Mouse (Mus musculus): ENCODE measurements around the gene Rabl6. TPM values are rescaled to one million over a fixed set of nuclear protein-coding genes. Genes with fewer than 3 reads are reported as not detected.

The Rabl6 gene
- total and polyA plus RNA-seq, 2 experiments from 2014 or later: 54.9 to 68.2 TPM

GRCm38 (mm10) chr2:25568473-25569019 lies 39.8 kb downstream of the Rabl6 start:
- Histone ChIP-seq H3K4me3 (ENCODE audit: low read depth, low read length) (no peak overlapping the region), H3K4me2 (ENCODE audit: low read depth) (no peak overlapping the region), H3K27me3 (ENCODE audit: insufficient read depth, low read length) (no peaks in the 10 kb centered on the region), H3K27ac (ENCODE audit: low read depth, low read length) (no peak overlapping the region), H3K9ac (no peak overlapping the region), H3K4me1 (ENCODE audit: insufficient read depth) (peaks cover 5% of the 10 kb centered on the region; the same call in 1 of the 2 replicates), H3K36me3 (ENCODE audit: insufficient read depth) (peaks cover 30% of the 10 kb centered on the region), H3K9me3 (ENCODE audit: low read length) (no peaks in the 10 kb centered on the region)
- ATAC-seq (no peak), DNase-seq (no peak)
- no peak for TF ChIP-seq CTCF (IDR thresholded peaks at IDR 0.05; ENCODE audit: low read depth)
- 88% methylated on average over 6 of the region's 6 CpGs for WGBS

GRCm38 (mm10) chr2:25566558-25566957 lies 41.8 kb downstream of the Rabl6 start:
- H3K4me3 ChIP-seq (ENCODE audit: low read depth, low read length): no peak overlapping the region
- ATAC-seq (no peak), DNase-seq (no peak)
- no peaks in the 10 kb centered on the region for H3K27me3 ChIP-seq (ENCODE audit: insufficient read depth, low read length)
- WGBS: 86% methylated on average over 6 of the region's 6 CpGs
- TF ChIP-seq CTCF (IDR thresholded peaks at IDR 0.05; ENCODE audit: low read depth): peak; percentile 32; the same call in 1 of the 2 replicates
- no peak overlapping the region for H3K27ac ChIP-seq (ENCODE audit: low read depth, low read length)
- no peaks in the 10 kb centered on the region for H3K4me1 ChIP-seq (ENCODE audit: insufficient read depth)
- peaks cover 50% of the 10 kb centered on the region for H3K36me3 ChIP-seq (ENCODE audit: insufficient read depth)
- H3K9me3 ChIP-seq (ENCODE audit: low read length): no peaks in the 10 kb centered on the region
- H3K9ac ChIP-seq: no peak overlapping the region
- H3K4me2 ChIP-seq (ENCODE audit: low read depth): no peak overlapping the region

- ATAC-seq (no peak), DNase-seq (no peak)
- no peak overlapping the region for H3K4me2 ChIP-seq (ENCODE audit: low read depth)
- no peak overlapping the region for H3K27ac ChIP-seq (ENCODE audit: low read depth, low read length)
- no peak for TF ChIP-seq CTCF (IDR thresholded peaks at IDR 0.05; ENCODE audit: low read depth)
- peaks cover 58% of the 10 kb centered on the region for H3K36me3 ChIP-seq (ENCODE audit: insufficient read depth)
- H3K27me3 ChIP-seq (ENCODE audit: insufficient read depth, low read length): no peaks in the 10 kb centered on the region
- no peaks in the 10 kb centered on the region for H3K4me1 ChIP-seq (ENCODE audit: insufficient read depth)
- no peaks in the 10 kb centered on the region for H3K9me3 ChIP-seq (ENCODE audit: low read length)
- H3K4me3 ChIP-seq (ENCODE audit: low read depth, low read length): no peak overlapping the region
- WGBS: 86% methylated on average over 8 of the region's 8 CpGs
- H3K9ac ChIP-seq: no peak overlapping the region
Measured at GRCm38 (mm10) chr2:25565741-25566140, 42.6 kb downstream of the Rabl6 start.

- Histone ChIP-seq H3K27ac (ENCODE audit: low read depth, low read length) (no peak overlapping the region), H3K36me3 (ENCODE audit: insufficient read depth) (peaks cover 50% of the 10 kb centered on the region), H3K4me1 (ENCODE audit: insufficient read depth) (peaks cover 6% of the 10 kb centered on the region; the same call in 1 of the 2 replicates), H3K27me3 (ENCODE audit: insufficient read depth, low read length) (no peaks in the 10 kb centered on the region), H3K4me3 (ENCODE audit: low read depth, low read length) (no peak overlapping the region), H3K4me2 (ENCODE audit: low read depth) (no peak overlapping the region), H3K9ac (no peak overlapping the region), H3K9me3 (ENCODE audit: low read length) (no peaks in the 10 kb centered on the region)
- no peak for TF ChIP-seq CTCF (IDR thresholded peaks at IDR 0.05; ENCODE audit: low read depth)
- ATAC-seq (no peak), DNase-seq (no peak)
- WGBS: 85% methylated on average over 9 of the region's 9 CpGs
Measured at GRCm38 (mm10) chr2:25561946-25562345, 46.4 kb downstream of the Rabl6 start.

GRCm38 (mm10) chr2:25560551-25560950 lies 47.8 kb downstream of the Rabl6 start:
- Histone ChIP-seq H3K27me3 (ENCODE audit: insufficient read depth, low read length) (no peaks in the 10 kb centered on the region), H3K4me1 (ENCODE audit: insufficient read depth) (peaks cover 6% of the 10 kb centered on the region; the same call in 1 of the 2 replicates), H3K27ac (ENCODE audit: low read depth, low read length) (no peak overlapping the region), H3K4me3 (ENCODE audit: low read depth, low read length) (no peak overlapping the region), H3K36me3 (ENCODE audit: insufficient read depth) (peaks cover 50% of the 10 kb centered on the region), H3K4me2 (ENCODE audit: low read depth) (no peak overlapping the region), H3K9ac (no peak overlapping the region), H3K9me3 (ENCODE audit: low read length) (no peaks in the 10 kb centered on the region)
- TF ChIP-seq CTCF (IDR thresholded peaks at IDR 0.05; ENCODE audit: low read depth): no peak
- WGBS: 94% methylated on average over 8 of the region's 8 CpGs
- DNase-seq (no peak), ATAC-seq (no peak)

GRCm38 (mm10) chr2:25558774-25559173 lies 49.5 kb downstream of the Rabl6 start:
- Histone ChIP-seq H3K4me1 (ENCODE audit: insufficient read depth) (peaks cover 6% of the 10 kb centered on the region; the same call in 1 of the 2 replicates), H3K27ac (ENCODE audit: low read depth, low read length) (no peak overlapping the region), H3K27me3 (ENCODE audit: insufficient read depth, low read length) (no peaks in the 10 kb centered on the region), H3K4me3 (ENCODE audit: low read depth, low read length) (peak overlapping the region; percentile 92), H3K9me3 (ENCODE audit: low read length) (no peaks in the 10 kb centered on the region), H3K36me3 (ENCODE audit: insufficient read depth) (peaks cover 38% of the 10 kb centered on the region), H3K4me2 (ENCODE audit: low read depth) (peak overlapping the region; percentile 88), H3K9ac (peak overlapping the region; percentile 95)
- WGBS: 55% methylated on average over 6 of the region's 6 CpGs
- no peak for TF ChIP-seq CTCF (IDR thresholded peaks at IDR 0.05; ENCODE audit: low read depth)
- no peak for DNase-seq
- no peak for ATAC-seq

GRCm38 (mm10) chr2:25557964-25558360 lies 50.4 kb downstream of the Rabl6 start:
- WGBS: 1% methylated on average over 24 of the region's 24 CpGs
- peak overlapping the region; percentile 88 for H3K4me2 ChIP-seq (ENCODE audit: low read depth)
- DNase-seq (no peak), ATAC-seq (peak; percentile 38; the same call in 1 of the 2 replicates)
- H3K4me1 ChIP-seq (ENCODE audit: insufficient read depth): peaks cover 6% of the 10 kb centered on the region; the same call in 1 of the 2 replicates
- peak overlapping the region; percentile 95 for H3K9ac ChIP-seq
- peaks cover 30% of the 10 kb centered on the region for H3K36me3 ChIP-seq (ENCODE audit: insufficient read depth)
- no peak for TF ChIP-seq CTCF (IDR thresholded peaks at IDR 0.05; ENCODE audit: low read depth)
- H3K4me3 ChIP-seq (ENCODE audit: low read depth, low read length): peak overlapping the region; percentile 92
- peak overlapping the region; percentile 57 for H3K27ac ChIP-seq (ENCODE audit: low read depth, low read length)
- H3K9me3 ChIP-seq (ENCODE audit: low read length): no peaks in the 10 kb centered on the region
- H3K27me3 ChIP-seq (ENCODE audit: insufficient read depth, low read length): no peaks in the 10 kb centered on the region

Measured in forebrain, postnatal 0 days (tissue).